Mouse (Mus musculus) embryonic facial prominence, embryonic 15.5 days (tissue): Measurements from ENCODE around the gene Sgsm3. TPM values are rescaled to one million over a fixed set of nuclear protein-coding genes. Genes with fewer than 3 reads are reported as not detected.
A peak's percentile ranks its signal among the peaks of the same experiment; 100 is the strongest.

Experiments
- ATAC-seq: fragments of 200-750 bp; cut with Nextera tagmentation; 2 replicates; pipeline ENCODE4 v1.8.0; 2017; ENCODE audit warnings: low read depth, moderate TSS enrichment; ENCODE audit not compliant: insufficient number of reproducible peaks, low FRiP score, low TSS enrichment
- H3K27ac ChIP-seq: fragments of 300-500 bp; sonication (generic); replicated peaks from 2 replicates; pipeline ENCODE4 v1.5.1; 2015; ENCODE audit warnings: mild to moderate bottlenecking, inconsistent platforms
- H3K27me3 ChIP-seq: fragments of 300-500 bp; sonication (generic); 2 replicates; pipeline ENCODE4 v1.6.1; 2015; ENCODE audit warnings: inconsistent platforms
- H3K36me3 ChIP-seq: fragments of 300-500 bp; sonication (generic); 2 replicates; pipeline ENCODE4 v1.6.1; 2015; ENCODE audit warnings: mild to moderate bottlenecking, inconsistent platforms
- H3K4me1 ChIP-seq: fragments of 300-500 bp; sonication (generic); 2 replicates; pipeline ENCODE4 v1.6.1; 2015; ENCODE audit warnings: inconsistent platforms
- H3K4me2 ChIP-seq: fragments of 300-500 bp; sonication (generic); replicated peaks from 2 replicates; pipeline ENCODE4 v1.6.1; 2015; ENCODE audit warnings: mild to moderate bottlenecking, inconsistent platforms
- H3K4me3 ChIP-seq: fragments of 300-500 bp; sonication (generic); replicated peaks from 2 replicates; pipeline ENCODE4 v1.5.1; 2015; ENCODE audit warnings: mild to moderate bottlenecking, inconsistent platforms
- H3K9ac ChIP-seq: fragments of 300-500 bp; sonication (generic); 2 replicates; pipeline ENCODE4 v1.6.1; 2015; ENCODE audit warnings: inconsistent platforms
- H3K9me3 ChIP-seq: fragments of 300-500 bp; sonication (generic); replicated peaks from 2 replicates; pipeline ENCODE4 v1.6.1; 2016; ENCODE audit warnings: inconsistent platforms
- WGBS: fragments of 180-500 bp; shearing (Covaris S2); methylation state at CpG from one replicate; pipeline ENCODE4 v1.1.7; 2015; 5-methylcytosine and 5-hydroxymethylcytosine counted together
- polyA plus RNA-seq: library from polyadenylated mRNA; unstranded; fragments of >200 nt; fragmentation: Nextera tagmentation; extraction: Ambion mirVana; gene quantifications from 2 replicates; pipeline ENCODE4 v1.2.1, GENCODE M21; 2015

Gene Sgsm3
- polyA plus RNA-seq, 1 experiment from 2014 or later, result 33.6 TPM

DNA sequence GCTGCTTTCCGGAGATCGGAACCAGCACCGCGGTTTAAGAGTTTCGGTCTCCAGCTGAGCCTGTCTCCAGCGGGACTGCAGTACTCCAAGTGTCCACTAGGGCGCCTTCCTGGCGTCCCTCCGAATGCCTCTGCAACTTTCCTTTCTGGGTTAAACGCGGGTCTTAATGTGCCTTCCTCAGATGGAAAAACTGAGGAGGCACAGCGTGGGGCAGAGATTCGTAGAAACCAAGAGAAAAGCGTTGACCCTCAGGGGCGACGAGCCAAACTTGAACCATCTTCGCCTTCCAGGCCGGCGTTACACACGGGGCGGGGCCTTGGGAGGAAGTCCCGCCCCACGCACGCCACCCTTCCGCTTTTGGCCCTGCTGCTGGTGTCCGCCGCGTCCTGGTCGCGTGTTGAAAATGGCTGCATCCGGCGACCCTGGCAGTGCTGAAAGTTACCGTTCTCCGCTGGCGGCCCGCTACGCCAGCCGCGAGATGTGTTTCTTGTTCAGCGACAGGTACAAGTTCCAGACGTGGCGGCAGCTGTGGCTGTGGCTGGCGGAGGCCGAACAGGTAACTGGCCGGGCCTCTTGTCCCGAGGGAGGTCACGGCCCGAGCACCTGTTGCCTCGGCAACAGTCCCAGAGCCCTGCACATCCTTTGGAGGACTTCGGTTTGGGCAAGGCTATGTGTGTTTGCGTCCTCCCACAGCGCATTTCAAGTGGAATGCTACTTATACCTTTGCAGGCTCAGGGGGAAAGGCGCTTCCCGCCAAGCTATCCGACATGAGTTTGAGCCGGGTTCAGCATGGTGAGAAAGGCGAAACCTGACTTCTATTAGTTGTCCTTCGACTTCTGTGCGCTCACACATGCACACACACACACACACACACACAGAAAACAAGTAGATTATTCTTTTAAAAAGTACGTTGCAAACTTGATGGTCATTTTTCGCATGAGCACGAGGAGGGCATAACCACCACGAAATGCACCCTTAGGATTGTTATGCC lies 29.1 kb upstream of the Sgsm3 start, which contains the start of gene Adsl:
Gene Adsl (plus strand): TSS at position 346 of the 991 bp plus-strand sequence.
- peaks cover 15% of the 10 kb centered on the region for H3K4me1 ChIP-seq
- H3K36me3 ChIP-seq, result peaks cover 15% of the 10 kb centered on the region
- ATAC-seq, result peak; percentile 92
- H3K4me2 ChIP-seq, result peak within 1 kb of the TSS; percentile 73
- no peaks in the 10 kb centered on the region for H3K9me3 ChIP-seq
- H3K27ac ChIP-seq, result peak within 1 kb of the TSS; percentile 92
- peak within 1 kb of the TSS; percentile 96 for H3K4me3 ChIP-seq
- H3K27me3 ChIP-seq, result no peaks in the 10 kb centered on the region
- peak within 1 kb of the TSS; percentile 56 for H3K9ac ChIP-seq
- WGBS, result under 1% methylated on average over 63 of the region's 63 CpGs

DNA sequence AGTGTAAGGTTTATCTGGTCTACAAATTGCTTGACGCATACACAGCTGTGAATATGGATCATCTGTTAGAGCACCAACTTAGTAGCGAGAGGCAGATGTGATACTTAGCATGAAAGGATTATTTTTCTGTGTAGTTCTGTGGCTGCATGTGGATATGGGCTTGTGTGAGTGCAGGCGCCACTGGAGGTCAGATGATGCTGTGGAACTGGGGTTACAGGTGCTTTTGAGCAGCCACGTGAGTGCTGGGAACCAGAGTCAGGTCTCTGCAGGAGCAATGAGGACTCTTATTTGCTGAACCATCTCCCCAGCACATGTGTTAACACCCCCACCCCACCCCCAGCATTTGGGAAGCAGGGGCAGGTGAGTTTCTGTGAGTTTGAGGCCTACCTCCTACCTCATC lies 28.1 kb upstream of the Sgsm3 start:
- H3K27me3 ChIP-seq, result no peaks in the 10 kb centered on the region
- H3K36me3 ChIP-seq, result peaks cover 25% of the 10 kb centered on the region
- no peak for ATAC-seq
- H3K4me3 ChIP-seq, result peak overlapping the region; percentile 96
- H3K9ac ChIP-seq, result peak overlapping the region; percentile 29; the same call in 1 of the 2 replicates
- H3K4me1 ChIP-seq, result peaks cover 15% of the 10 kb centered on the region
- 39% methylated on average over 4 of the region's 4 CpGs for WGBS
- peak overlapping the region; percentile 73 for H3K4me2 ChIP-seq
- H3K9me3 ChIP-seq, result no peaks in the 10 kb centered on the region
- no peak overlapping the region for H3K27ac ChIP-seq

DNA sequence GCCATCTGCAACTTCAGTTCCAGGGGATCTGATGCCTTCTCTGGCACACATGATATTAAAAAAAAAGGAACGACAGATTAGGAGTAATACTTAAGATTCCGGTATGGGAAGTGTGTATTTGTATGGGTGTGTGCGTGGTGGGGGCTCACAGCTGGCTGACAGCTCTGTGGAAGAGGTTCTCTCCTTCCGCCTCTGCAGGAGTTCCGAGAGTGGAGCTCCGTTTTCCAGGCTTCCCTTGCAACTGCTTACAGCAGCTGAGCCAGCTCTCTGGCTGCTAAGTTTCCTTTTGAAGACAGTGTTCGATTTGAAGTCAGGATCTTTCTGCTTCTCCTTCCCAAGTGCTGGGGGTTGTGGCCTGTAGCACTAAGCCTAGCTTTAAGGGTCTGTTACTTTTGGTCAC lies 27.5 kb upstream of the Sgsm3 start:
- Histone ChIP-seq H3K4me1 (peaks cover 15% of the 10 kb centered on the region), H3K27me3 (no peaks in the 10 kb centered on the region), H3K36me3 (peaks cover 31% of the 10 kb centered on the region), H3K9ac (no peak overlapping the region), H3K4me2 (peak overlapping the region; percentile 73; the same call in 1 of the 2 replicates), H3K4me3 (no peak overlapping the region), H3K9me3 (no peaks in the 10 kb centered on the region), H3K27ac (no peak overlapping the region)
- 86% methylated on average over 7 of the region's 7 CpGs for WGBS
- no peak for ATAC-seq

GRCm38 (mm10) chr15:80953971-80954370 lies 23.6 kb upstream of the Sgsm3 start:
- Histone ChIP-seq H3K27ac (no peak overlapping the region), H3K4me3 (no peak overlapping the region), H3K9ac (no peak overlapping the region), H3K36me3 (peaks cover 64% of the 10 kb centered on the region), H3K4me2 (no peak overlapping the region), H3K27me3 (no peaks in the 10 kb centered on the region), H3K4me1 (peaks cover 14% of the 10 kb centered on the region), H3K9me3 (no peaks in the 10 kb centered on the region)
- WGBS, result 89% methylated on average over 9 of the region's 9 CpGs
- ATAC-seq, result no peak

GRCm38 (mm10) chr15:80954861-80955260 lies 22.7 kb upstream of the Sgsm3 start:
- peaks cover 5% of the 10 kb centered on the region for H3K4me1 ChIP-seq
- H3K9me3 ChIP-seq, result no peaks in the 10 kb centered on the region
- no peaks in the 10 kb centered on the region for H3K27me3 ChIP-seq
- H3K4me2 ChIP-seq, result no peak overlapping the region
- no peak overlapping the region for H3K27ac ChIP-seq
- peaks cover 72% of the 10 kb centered on the region for H3K36me3 ChIP-seq
- no peak overlapping the region for H3K9ac ChIP-seq
- 79% methylated on average over 3 of the region's 3 CpGs for WGBS
- H3K4me3 ChIP-seq, result no peak overlapping the region
- no peak for ATAC-seq

GRCm38 (mm10) chr15:80955836-80956438 lies 21.6 kb upstream of the Sgsm3 start:
- ATAC-seq, result no peak
- Histone ChIP-seq H3K4me3 (no peak overlapping the region), H3K4me1 (no peaks in the 10 kb centered on the region), H3K27me3 (no peaks in the 10 kb centered on the region), H3K27ac (no peak overlapping the region), H3K9ac (no peak overlapping the region), H3K9me3 (no peaks in the 10 kb centered on the region), H3K36me3 (peaks cover 83% of the 10 kb centered on the region), H3K4me2 (no peak overlapping the region)
- 92% methylated on average over 12 of the region's 12 CpGs for WGBS

DNA sequence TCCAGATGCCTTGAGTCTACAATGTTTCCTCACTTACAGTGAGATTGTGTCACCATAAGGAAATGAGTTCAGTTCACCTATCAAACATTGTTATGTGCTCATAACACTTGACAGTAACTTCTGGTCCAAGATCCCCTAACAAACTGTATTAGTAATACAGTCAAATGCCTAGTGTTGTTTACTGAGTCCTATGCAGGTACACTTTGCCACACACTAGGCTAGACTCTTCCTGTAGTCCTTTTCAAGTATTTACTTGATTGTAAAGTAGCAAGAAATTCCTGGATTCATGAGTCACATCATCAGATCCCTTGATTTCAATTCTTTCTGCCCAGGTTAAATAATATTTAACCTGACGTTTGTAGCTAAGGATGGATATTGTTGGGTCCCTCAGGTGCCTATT lies 8.2 kb upstream of the Sgsm3 start:
- no peak for ATAC-seq
- H3K9me3 ChIP-seq, result no peaks in the 10 kb centered on the region
- H3K36me3 ChIP-seq, result peaks cover 58% of the 10 kb centered on the region
- no peaks in the 10 kb centered on the region for H3K27me3 ChIP-seq
- H3K4me2 ChIP-seq, result no peak overlapping the region
- H3K4me3 ChIP-seq, result no peak overlapping the region
- H3K4me1 ChIP-seq, result no peaks in the 10 kb centered on the region
- H3K9ac ChIP-seq, result no peak overlapping the region
- WGBS, result 80% methylated on average over 1 of the region's 1 CpGs
- H3K27ac ChIP-seq, result no peak overlapping the region

GRCm38 (mm10) chr15:80974311-80974710 lies 3.3 kb upstream of the Sgsm3 start:
- no peak for ATAC-seq
- WGBS, result 21% methylated on average over 5 of the region's 5 CpGs
- no peak overlapping the region for H3K27ac ChIP-seq
- no peaks in the 10 kb centered on the region for H3K4me1 ChIP-seq
- peaks cover 14% of the 10 kb centered on the region for H3K36me3 ChIP-seq
- H3K9me3 ChIP-seq, result no peaks in the 10 kb centered on the region
- no peak overlapping the region for H3K9ac ChIP-seq
- H3K4me3 ChIP-seq, result no peak overlapping the region
- H3K27me3 ChIP-seq, result no peaks in the 10 kb centered on the region
- H3K4me2 ChIP-seq, result no peak overlapping the region

DNA sequence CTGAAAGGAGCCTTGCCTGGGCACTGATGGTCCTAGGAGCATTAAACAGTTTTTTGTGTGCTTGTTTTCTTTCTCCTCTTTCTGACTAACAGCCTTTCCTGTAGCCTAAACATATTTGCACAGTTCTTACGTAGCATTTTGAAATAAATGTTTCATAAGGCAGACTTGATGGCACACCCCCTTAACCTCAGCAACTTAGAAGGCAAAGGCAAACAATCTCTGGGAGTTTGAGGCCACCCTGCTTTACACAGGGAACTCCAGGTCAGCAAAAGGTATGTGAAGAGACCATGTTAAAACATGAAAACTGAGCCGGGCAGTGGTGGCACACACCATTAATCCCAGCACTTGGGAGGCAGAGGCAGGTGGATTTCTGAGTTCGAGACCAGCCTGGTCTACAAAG lies 1.9 kb upstream of the Sgsm3 start:
- Histone ChIP-seq H3K36me3 (0 out of 2 replicates have a peak, but pooled peaks cover under 1% of the 10 kb centered on the region), H3K27me3 (no peaks in the 10 kb centered on the region), H3K4me3 (no peak overlapping the region), H3K9ac (no peak overlapping the region), H3K9me3 (no peaks in the 10 kb centered on the region), H3K4me2 (no peak overlapping the region), H3K4me1 (no peaks in the 10 kb centered on the region), H3K27ac (no peak overlapping the region)
- no peak for ATAC-seq
- WGBS, result 82% methylated on average over 3 of the region's 3 CpGs

DNA sequence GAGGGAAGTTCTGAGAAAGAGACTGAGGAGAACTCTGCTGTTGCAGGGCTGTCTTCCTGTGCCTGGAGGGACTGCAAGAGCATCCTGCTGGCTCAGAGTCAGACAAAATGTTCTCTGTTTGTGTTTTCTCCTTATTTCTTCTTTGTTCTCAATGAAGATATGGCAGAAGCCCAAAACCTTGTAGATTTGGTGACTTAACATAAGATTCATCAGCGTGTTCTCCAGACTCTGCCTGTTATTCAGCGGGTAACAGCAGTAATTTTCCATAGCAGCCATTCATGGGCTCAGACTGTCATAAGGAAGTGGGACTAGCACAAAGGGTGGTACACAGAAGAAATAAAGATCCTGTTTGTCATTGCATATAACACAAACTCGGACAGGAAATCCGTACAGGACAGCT lies 2.0 kb downstream of the Sgsm3 start:
- no peaks in the 10 kb centered on the region for H3K9me3 ChIP-seq
- no peak for ATAC-seq
- 65% methylated on average over 4 of the region's 4 CpGs for WGBS
- no peak overlapping the region for H3K9ac ChIP-seq
- no peaks in the 10 kb centered on the region for H3K36me3 ChIP-seq
- no peaks in the 10 kb centered on the region for H3K27me3 ChIP-seq
- no peak overlapping the region for H3K27ac ChIP-seq
- no peaks in the 10 kb centered on the region for H3K4me1 ChIP-seq
- no peak overlapping the region for H3K4me2 ChIP-seq
- no peak overlapping the region for H3K4me3 ChIP-seq

GRCm38 (mm10) chr15:80981176-80981575 lies 3.6 kb downstream of the Sgsm3 start:
- Histone ChIP-seq H3K27me3 (no peaks in the 10 kb centered on the region), H3K36me3 (no peaks in the 10 kb centered on the region), H3K4me1 (no peaks in the 10 kb centered on the region), H3K4me3 (no peak overlapping the region), H3K9ac (no peak overlapping the region), H3K4me2 (no peak overlapping the region), H3K27ac (no peak overlapping the region), H3K9me3 (no peaks in the 10 kb centered on the region)
- no peak for ATAC-seq
- WGBS, result 84% methylated on average over 4 of the region's 4 CpGs
